Comparison of ENCODE assay signal across 9 mouse cellular contexts in genomic region chr1:26687926-26688325, GRCm38 (mm10). TPM values are rescaled to one million over a fixed set of nuclear protein-coding genes. Genes with fewer than 3 reads are reported as not detected.
A peak's percentile ranks its signal among the peaks of the same experiment; 100 is the strongest.
DNase-seq lines count a peak whose midpoint lies in the region; ATAC-seq and TF ChIP-seq lines count a peak whose summit lies in the region.
"Had no signal": no experiment of that assay in that cellular context is flagged by ENCODE, and none has a peak within 500 bp of the region (broad histone marks: within the 10 kb centered on the region; RNA-seq: fewer than 3 reads in every experiment).

No protein-coding gene starts in this region.

- DNase-seq in cerebellum, postnatal 10 days: peak; percentile 2 to 5
- no peak for DNase-seq in cerebellum, postnatal 36 days
- no peak for DNase-seq in testis, postnatal 10 days (ENCODE audit: low spot score)
- peak; percentile 6 for DNase-seq in hindbrain, embryonic 11.5 days (ENCODE audit: low spot score)
- DNase-seq in lung, postnatal 10 days: peak; percentile 2
- DNase-seq in adrenal gland, adult 18-20 months (ENCODE audit: low spot score in 2 of 2): no peak

- H3K9ac ChIP-seq in hindbrain, embryonic 11.5 days (ENCODE audit: low read depth, low read length): no peak overlapping the region
- H3K9ac ChIP-seq in stomach, embryonic 14.5 days (replicated peaks; ENCODE audit: low read depth, low read length): no peak overlapping the region

- peak overlapping the region; percentile 54; the same call in 1 of the 2 replicates for H3K27ac ChIP-seq in testis, adult 2 months (ENCODE audit: control insufficient read depth, insufficient read depth, low read depth, low read length)
- no peak overlapping the region for H3K27ac ChIP-seq in hindbrain, embryonic 11.5 days (ENCODE audit: low read depth, low read length)
- H3K27ac ChIP-seq in stomach, embryonic 14.5 days (ENCODE audit: low read length): no peak overlapping the region

- TF ChIP-seq CTCF in testis, adult 2 months (IDR thresholded peaks at IDR 0.05; ENCODE audit: control insufficient read depth, insufficient read depth, insufficient replicate concordance, low read depth, low read length): no peak

- 77% methylated on average over 1 of the region's 1 CpGs for WGBS in hindbrain, embryonic 11.5 days
- WGBS in stomach, embryonic 14.5 days: 63% methylated on average over 1 of the region's 1 CpGs

- no peak for TF ChIP-seq POLR2A in testis, adult 2 months (IDR thresholded peaks at IDR 0.05; ENCODE audit: control insufficient read depth, low read depth, low read length)

- no peaks in the 10 kb centered on the region for H3K4me1 ChIP-seq in testis, adult 2 months (ENCODE audit: control insufficient read depth, insufficient read depth, low read length)
- H3K4me1 ChIP-seq in hindbrain, embryonic 11.5 days (replicated peaks; ENCODE audit: control insufficient read depth, insufficient read depth, low read length): no peaks in the 10 kb centered on the region
- no peaks in the 10 kb centered on the region for H3K4me1 ChIP-seq in stomach, embryonic 14.5 days (ENCODE audit: control insufficient read depth, insufficient read depth, low read length)

- H3K27me3 ChIP-seq in testis, adult 2 months (ENCODE audit: control insufficient read depth, insufficient read depth, low read length): no peaks in the 10 kb centered on the region
- no peaks in the 10 kb centered on the region for H3K27me3 ChIP-seq in hindbrain, embryonic 11.5 days (ENCODE audit: control insufficient read depth, insufficient read depth, low read length)
- H3K27me3 ChIP-seq in stomach, embryonic 14.5 days (ENCODE audit: control insufficient read depth, insufficient read depth, low read length): no peaks in the 10 kb centered on the region
- H3K27me3 ChIP-seq: CH12.LX had no signal

- H3K36me3 ChIP-seq in testis, adult 2 months (ENCODE audit: control insufficient read depth, insufficient read depth, low read length): no peaks in the 10 kb centered on the region
- H3K36me3 ChIP-seq in hindbrain, embryonic 11.5 days (ENCODE audit: control insufficient read depth, insufficient read depth, low read length): no peaks in the 10 kb centered on the region
- H3K36me3 ChIP-seq in stomach, embryonic 14.5 days (ENCODE audit: control insufficient read depth, insufficient read depth, low read length): no peaks in the 10 kb centered on the region

- H3K4me3 ChIP-seq in testis, adult 2 months (ENCODE audit: control insufficient read depth, low read depth, low read length): peak overlapping the region; percentile 49
- no peak overlapping the region for H3K4me3 ChIP-seq in hindbrain, embryonic 11.5 days (ENCODE audit: low read depth, low read length)
- no peak overlapping the region for H3K4me3 ChIP-seq in stomach, embryonic 14.5 days (ENCODE audit: low read depth, low read length)

- peak; percentile 70 for ATAC-seq in hindbrain, embryonic 11.5 days (ENCODE audit: low FRiP score)
- ATAC-seq in stomach, embryonic 14.5 days (ENCODE audit: insufficient number of reproducible peaks, insufficient read depth, low FRiP score, low read depth): peak; percentile 71

- H3K4me2 ChIP-seq in hindbrain, embryonic 11.5 days (replicated peaks; ENCODE audit: low read depth, low read length): no peak overlapping the region
- H3K4me2 ChIP-seq in stomach, embryonic 14.5 days (replicated peaks; ENCODE audit: low read depth, low read length): no peak overlapping the region

- H3K9me3 ChIP-seq in hindbrain, embryonic 11.5 days (ENCODE audit: control insufficient read depth, low read length): no peaks in the 10 kb centered on the region
- no peaks in the 10 kb centered on the region for H3K9me3 ChIP-seq in stomach, embryonic 14.5 days (ENCODE audit: control insufficient read depth, low read depth, low read length)

RNA-seq across cellular contexts. Expression of gene 4931408C20Rik, which starts 0.7 kb away (rescaled TPM):
- polyA plus RNA-seq in testis, adult 2 months (2012; rRNA removed): 5.8 and 6.3 TPM in 2 replicates
- polyA plus RNA-seq in hindbrain, embryonic 11.5 days (2014; fragmentation: Nextera tagmentation; extraction: Ambion mirVana): not detected in 2 replicates
- polyA plus RNA-seq in stomach, embryonic 14.5 days (2014; fragmentation: Nextera tagmentation; extraction: Ambion mirVana): not detected in 2 replicates
- total RNA-seq in adrenal gland, adult 18-20 months (2021): not detected
- total RNA-seq: CH12.LX had no signal

Comparison
In these comparisons a context has a peak if more than half of its experiments do, and no peak if none do; other contexts are left out.
1. DNase-seq: peak in cerebellum, postnatal 10 days (2 of 2), hindbrain, embryonic 11.5 days (single experiment) and lung, postnatal 10 days (single experiment); none in cerebellum, postnatal 36 days (0 of 2), testis, postnatal 10 days (single experiment) and adrenal gland, adult 18-20 months (0 of 2).